Mouse (Mus musculus): ENCODE measurements at regions not wholly inside any gene's neighbourhood (a gene's known extent, or its start where the extent isn't known, plus 50 kb on each side); places are given as distances from the start of the nearest gene placed in this dataset.

- DNase-seq = no peak
Observed at GRCm38 (mm10) chr9:41478106-41478848, 316.8 kb upstream of the Ubash3b start.

- DNase-seq = no peak
Observed at GRCm38 (mm10) chr9:41475326-41475725, 313.8 kb upstream of the Ubash3b start.

GRCm38 (mm10) chr9:41474945-41475297 lies 313.4 kb upstream of the Ubash3b start:
- DNase-seq = peak; percentile 6

- peak; percentile 82 for DNase-seq
Observed at GRCm38 (mm10) chr9:41474244-41474944, 312.9 kb upstream of the Ubash3b start.

GRCm38 (mm10) chr9:41473506-41473905 lies 312.0 kb upstream of the Ubash3b start:
- no peak for DNase-seq

GRCm38 (mm10) chr9:41471345-41471744 lies 309.8 kb upstream of the Ubash3b start:
- DNase-seq = no peak

- DNase-seq = no peak
Observed at GRCm38 (mm10) chr9:41470010-41470409, 308.5 kb upstream of the Ubash3b start.

- no peak for DNase-seq
Observed at GRCm38 (mm10) chr9:41469414-41469813, 307.9 kb upstream of the Ubash3b start.

- no peak for DNase-seq
Observed at GRCm38 (mm10) chr9:41464057-41464685, 302.7 kb upstream of the Ubash3b start.

- peak; percentile 89 for DNase-seq
Observed at GRCm38 (mm10) chr9:41461742-41462141, 300.2 kb upstream of the Ubash3b start.

- no peak for DNase-seq
Observed at GRCm38 (mm10) chr9:41460709-41461108, 299.2 kb upstream of the Ubash3b start.

- DNase-seq = no peak
Observed at GRCm38 (mm10) chr9:41457003-41457402, 295.5 kb upstream of the Ubash3b start.

- no peak for DNase-seq
Observed at GRCm38 (mm10) chr9:41451738-41452137, 290.2 kb upstream of the Ubash3b start.

GRCm38 (mm10) chr9:41449233-41449632 lies 287.7 kb upstream of the Ubash3b start:
- no peak for DNase-seq

GRCm38 (mm10) chr9:41447902-41448301 lies 286.4 kb upstream of the Ubash3b start:
- no peak for DNase-seq

- no peak for DNase-seq
Observed at GRCm38 (mm10) chr9:41447211-41447875, 285.8 kb upstream of the Ubash3b start.

- no peak for DNase-seq
Observed at GRCm38 (mm10) chr9:41446431-41447203, 285.1 kb upstream of the Ubash3b start.

GRCm38 (mm10) chr9:41442418-41442817 lies 280.9 kb upstream of the Ubash3b start:
- DNase-seq = no peak

GRCm38 (mm10) chr9:41439979-41440378 lies 278.5 kb upstream of the Ubash3b start:
- no peak for DNase-seq

GRCm38 (mm10) chr9:41438141-41438540 lies 276.6 kb upstream of the Ubash3b start:
- DNase-seq = no peak

GRCm38 (mm10) chr9:41430391-41431343 lies 269.2 kb upstream of the Ubash3b start:
- DNase-seq = no peak
